Mouse (Mus musculus) layer of hippocampus, adult 18-20 months (tissue): ENCODE data around the gene Gabrr1. TPM values are rescaled to one million over a fixed set of nuclear protein-coding genes. Genes with fewer than 3 reads are reported as not detected.
"Not testable (repeated sequence)": the region's sequence is repeated elsewhere in the genome, so short reads cannot be mapped to it uniquely, and the experiment has no call there.

ENCODE experiments used
- DNase-seq, 2 experiments: peaks; one replicate each; pipeline ENCODE4 v3.0.0; 2022; ENCODE audit warnings: low spot score in 2 of 2
- long read RNA-seq: library from polyadenylated mRNA; stranded (forward); transcript quantifications from one replicate; pipeline ENCODE4 v2.0.0, GENCODE M21; 2021
- total RNA-seq, 2 experiments: library from RNA; stranded (reverse); gene quantifications; 2 replicates each; pipeline ENCODE4 v1.2.3; 2021

Gabrr1 gene
- under 1 TPM in 1 of 2 experiments, not detected in 1; 0.13 TPM for total RNA-seq
- long read RNA-seq: 0 reads

DNA sequence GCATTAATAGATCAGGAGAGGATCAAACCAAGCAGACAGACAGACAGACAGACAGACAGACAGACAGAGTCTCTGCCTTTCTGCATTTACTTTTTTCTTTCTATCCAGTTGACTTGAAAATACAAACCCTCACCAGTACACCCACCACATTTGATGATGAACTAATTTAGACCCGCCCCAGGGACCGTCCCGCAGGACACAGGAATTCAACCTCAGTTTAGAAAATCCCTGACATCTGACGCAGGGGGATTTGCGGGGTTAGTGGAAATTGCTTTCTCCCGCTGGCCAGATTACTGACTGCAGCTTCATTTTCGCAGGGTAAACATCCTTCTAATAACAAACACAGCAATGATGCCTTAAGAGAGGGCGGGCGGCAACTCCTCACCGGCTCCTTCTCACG lies at the start of gene Gabrr1:
Gene Gabrr1, plus strand, starts transcription at position 301 of the 400 bp plus-strand sequence.
- no peak for DNase-seq

GRCm38 (mm10) chr4:33099118-33099694 lies 33.1 kb upstream of the Gabrr1 start:
- DNase-seq: no peak

DNA sequence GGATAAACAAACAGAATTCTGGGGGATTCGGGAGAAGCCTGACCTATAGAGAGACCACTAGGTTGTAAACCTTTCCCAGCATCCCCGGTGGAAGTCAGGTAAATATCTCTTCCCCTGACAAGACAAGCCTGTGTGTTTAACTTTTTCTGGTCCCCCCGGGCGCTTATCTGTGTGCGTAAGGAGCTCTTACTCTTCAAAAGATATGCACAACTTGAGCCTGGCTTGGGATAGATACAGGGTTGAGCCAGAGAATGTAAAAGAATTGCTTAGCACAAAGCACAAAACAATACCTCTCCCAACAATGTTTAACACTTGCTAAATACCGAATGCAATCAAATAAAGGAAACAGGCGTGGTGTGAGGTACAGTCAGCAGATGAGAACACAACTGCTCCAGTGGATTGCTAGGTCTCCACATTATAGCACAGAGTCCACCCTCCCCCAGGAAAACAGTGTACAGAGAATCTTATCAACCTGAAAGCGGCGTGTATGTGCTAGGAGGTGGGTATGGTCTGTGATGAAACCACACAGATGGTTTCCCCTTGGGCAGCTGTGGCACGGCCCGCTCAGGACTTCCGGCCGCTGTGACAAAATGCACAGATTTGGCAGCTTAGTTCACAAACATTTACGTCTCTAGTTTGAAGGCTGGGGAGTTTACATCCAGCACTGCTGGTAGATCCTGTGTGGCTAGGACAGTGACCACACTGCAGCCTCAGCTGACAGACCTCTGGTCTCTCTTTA lies 22.4 kb upstream of the Gabrr1 start:
- no peak for DNase-seq

GRCm38 (mm10) chr4:33110845-33111244 lies 21.5 kb upstream of the Gabrr1 start:
- DNase-seq: no peak

DNA sequence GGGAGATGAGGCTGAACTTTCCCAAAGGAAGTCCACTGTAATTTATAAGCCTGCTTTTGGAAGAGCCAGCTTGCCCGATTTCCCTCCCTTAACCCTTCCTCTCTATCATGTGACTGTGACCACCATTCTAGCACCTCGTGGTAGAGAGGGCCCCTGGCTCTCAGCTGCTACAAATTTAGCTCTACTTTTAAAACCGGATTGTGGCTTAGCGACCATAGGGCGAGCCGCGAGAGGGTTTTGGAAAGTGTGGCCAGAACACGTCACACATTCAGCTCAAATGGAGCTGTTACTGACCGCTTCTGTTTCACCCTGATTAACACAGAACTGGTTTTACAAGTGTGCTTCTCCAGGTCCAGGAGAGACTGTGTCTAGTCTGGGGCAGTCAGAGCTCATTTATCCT lies 21.0 kb upstream of the Gabrr1 start:
- DNase-seq: no peak

GRCm38 (mm10) chr4:33112866-33113265 lies 19.5 kb upstream of the Gabrr1 start:
- DNase-seq: not testable (repeated sequence)

GRCm38 (mm10) chr4:33119118-33119517 lies 13.2 kb upstream of the Gabrr1 start:
- peak; percentile 63 to 93 for DNase-seq

DNA sequence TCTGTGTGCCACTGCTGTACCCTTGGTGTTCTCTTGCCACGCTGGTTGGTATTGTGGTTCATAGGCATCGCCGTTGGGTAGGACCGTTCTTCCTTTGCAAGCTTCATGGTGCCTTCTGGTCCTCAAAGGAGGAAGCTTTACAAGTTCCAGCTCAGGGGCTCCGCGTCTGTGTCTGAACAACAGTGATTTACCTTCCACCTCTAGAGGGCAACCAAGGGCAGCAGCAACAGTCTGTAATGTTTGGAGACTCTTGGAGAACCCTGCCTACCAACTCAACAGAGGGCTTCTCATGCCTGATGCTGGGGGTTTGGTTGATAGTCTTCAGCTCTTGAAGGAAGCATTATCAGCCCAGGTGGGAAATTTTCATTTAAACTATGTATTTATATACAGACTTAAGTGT lies 7.8 kb upstream of the Gabrr1 start:
- peak in 1 of 2 experiments; percentile 61 for DNase-seq

GRCm38 (mm10) chr4:33125409-33126084 lies 6.8 kb upstream of the Gabrr1 start:
- DNase-seq: peak; percentile 7 to 39

DNA sequence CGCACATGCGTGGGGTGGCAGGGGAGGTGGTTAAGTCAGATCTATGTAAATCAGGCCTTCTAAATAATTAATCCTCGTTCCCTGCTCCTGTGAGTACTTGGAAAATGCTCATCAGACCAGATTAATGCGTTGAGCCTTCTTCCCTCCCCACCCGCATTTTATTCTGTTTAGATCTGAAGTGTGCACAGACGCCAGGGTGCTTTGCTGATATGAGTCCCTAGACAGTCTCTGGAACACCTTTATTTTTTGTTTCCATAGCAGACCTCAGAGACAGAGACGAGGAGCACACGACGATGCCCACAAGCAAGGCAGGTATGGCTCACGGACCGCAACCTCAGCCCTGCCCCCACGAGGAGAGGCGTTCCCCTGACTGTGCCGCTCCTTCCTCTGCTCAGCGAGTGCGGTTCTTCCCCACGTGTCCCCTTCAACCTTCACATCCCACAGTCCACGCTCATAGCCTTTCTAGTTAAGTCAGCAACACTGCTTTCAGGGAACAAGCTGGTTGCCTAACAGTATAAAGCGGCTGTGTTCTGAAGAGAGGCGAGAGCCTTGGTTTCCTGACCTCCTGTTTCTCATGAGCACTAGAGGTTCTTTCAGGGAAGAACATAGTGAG lies 14.5 kb downstream of the Gabrr1 start:
- DNase-seq: no peak

DNA sequence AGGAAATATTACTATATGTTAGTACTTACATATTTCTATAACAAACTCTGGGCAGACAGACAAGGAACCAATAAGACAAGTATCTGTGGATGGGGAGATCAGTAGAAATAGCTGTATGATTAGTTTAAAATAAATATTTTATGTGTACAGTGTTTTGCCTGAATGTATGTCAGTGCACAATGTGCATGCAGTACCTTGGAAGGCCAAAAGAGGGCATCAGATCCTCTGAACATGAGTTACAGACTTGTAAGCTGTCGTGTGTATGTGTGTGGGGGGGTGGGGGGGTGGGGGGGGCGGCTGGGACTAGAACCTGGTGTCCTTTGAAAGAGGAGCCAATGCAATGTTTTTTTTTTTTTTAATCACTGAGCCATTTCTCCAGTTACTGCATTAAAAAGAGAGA lies 15.5 kb downstream of the Gabrr1 start:
- peak in 1 of 2 experiments; percentile 36 for DNase-seq

DNA sequence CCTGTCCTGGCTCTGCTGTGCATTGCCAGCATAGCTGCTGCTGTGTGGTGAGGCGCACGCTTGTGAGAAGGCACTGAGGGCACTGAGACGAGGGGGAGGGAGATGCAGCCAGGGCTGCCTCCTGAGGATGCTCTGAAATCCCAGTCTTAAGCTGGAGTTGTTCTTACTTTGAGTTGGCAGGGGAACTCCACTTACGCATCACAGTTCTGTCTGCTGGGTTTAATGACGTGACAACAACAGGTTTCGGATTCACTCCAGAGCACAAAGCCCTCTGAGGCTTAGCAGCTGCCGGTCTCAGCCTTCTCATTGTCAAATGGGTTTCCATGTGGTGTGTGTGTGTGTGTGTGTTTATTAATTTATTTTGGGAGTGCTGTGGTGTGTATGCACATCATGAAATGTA lies 16.8 kb downstream of the Gabrr1 start:
- no peak for DNase-seq

DNA sequence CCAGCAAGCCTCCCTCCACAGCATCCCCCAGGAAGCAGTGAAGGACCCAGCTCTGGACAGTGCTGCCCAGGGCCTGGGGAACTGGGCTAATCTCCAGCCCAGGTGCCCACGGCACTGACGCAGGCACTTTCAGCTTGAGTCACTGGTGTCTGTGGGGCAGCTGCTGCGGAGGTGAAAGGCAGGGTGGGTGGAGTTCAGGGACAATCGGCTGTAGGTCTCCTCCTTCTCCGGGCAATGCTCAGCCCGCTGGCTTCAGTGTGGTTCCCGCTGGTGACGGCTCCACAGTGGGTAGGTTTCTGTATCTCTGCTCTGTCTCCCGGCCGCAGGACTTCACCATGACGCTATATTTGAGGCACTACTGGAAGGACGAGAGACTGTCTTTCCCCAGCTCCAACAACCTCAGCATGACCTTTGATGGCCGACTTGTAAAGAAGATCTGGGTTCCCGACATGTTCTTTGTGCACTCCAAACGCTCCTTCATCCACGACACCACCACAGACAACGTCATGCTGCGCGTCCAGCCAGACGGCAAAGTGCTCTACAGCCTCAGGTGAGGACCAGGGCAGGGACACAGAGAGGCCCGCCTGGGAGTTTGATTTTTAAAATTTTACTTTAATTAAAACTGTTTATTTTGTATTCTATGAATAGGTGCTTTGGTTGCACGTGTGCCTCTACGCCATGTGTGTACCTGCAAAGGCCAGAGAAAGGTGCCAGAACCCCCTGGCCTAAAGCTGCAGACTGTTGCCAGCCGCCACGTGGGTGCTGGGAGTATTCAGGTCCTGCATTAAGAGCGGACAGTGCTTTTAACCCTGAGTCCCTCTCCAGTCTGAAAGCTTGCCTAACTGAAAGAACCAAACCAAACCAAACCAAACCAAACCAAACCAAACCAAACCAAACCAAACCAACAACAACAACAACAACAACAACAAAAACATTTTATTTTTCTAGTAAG lies 20.0 kb downstream of the Gabrr1 start:
- no peak for DNase-seq

DNA sequence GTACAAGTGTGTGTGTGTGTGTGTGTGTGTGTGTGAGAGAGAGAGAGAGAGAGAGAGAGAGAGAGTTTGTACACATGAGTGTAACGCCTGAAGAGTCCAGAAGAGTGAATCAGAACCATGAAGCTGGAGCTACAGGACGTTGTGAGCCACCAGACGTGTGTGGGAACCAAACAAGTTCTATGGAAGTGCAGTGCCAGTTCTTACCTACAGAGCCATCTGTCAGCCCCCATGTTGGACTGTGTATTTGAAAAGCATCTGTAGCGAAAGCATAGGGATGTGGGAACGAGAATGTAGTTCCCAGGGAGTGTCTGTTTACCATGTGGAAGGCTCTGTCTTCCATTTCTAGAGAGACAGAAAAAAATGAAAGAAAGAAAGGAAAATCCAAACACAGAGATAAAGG lies 51.2 kb downstream of the Gabrr1 start:
- peak in 1 of 2 experiments; percentile 56 for DNase-seq

DNA sequence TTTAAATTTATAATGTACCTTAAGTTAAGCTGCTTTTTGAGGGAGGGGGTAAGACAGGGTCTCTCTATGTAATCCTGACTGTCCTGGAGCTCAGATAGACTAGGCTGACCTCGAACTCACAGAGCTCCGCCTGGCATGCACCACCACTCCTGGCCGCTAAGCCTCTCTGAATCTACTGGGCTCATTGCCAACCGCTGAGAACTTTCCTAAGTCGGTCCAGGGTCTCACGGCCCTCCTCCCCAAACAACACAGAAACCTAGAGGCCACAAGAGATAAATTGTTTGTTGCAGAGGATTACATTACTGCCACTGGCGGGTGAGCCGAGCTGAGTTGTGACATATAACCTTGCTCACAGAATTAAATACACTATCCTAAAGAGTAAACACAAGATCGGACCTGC lies 55.8 kb downstream of the Gabrr1 start:
- peak in 1 of 2 experiments; percentile 19 for DNase-seq

GRCm38 (mm10) chr4:33188781-33189734 lies 56.7 kb downstream of the Gabrr1 start:
- DNase-seq: peak; percentile 81 to 90

GRCm38 (mm10) chr4:33189735-33190036 lies 57.4 kb downstream of the Gabrr1 start, which contains the start of gene Pm20d2:
TSS of gene Pm20d2 (minus strand) at chr4:33189737.
- DNase-seq: no peak

GRCm38 (mm10) chr4:33198117-33198516 lies 65.8 kb downstream of the Gabrr1 start:
- DNase-seq: no peak

DNA sequence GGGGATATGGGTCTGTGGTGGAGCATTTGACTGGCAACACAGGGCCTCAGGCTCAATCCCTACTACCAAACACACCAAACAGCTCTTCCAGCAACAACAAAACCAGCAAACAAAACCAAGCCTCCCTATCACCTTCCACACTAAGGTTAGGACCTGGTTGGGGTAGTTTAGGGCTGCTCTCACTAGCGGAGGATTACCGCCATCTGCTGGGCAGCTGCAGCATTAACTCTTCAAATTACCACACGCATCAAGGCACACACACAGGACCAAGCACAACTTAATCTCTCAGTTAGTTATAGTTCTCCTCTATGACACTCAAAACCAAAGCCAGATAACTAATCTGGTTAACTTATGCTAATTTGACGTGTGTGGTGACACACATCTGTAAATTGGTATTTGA lies 72.4 kb downstream of the Gabrr1 start:
- DNase-seq: peak in 1 of 2 experiments; percentile 74

GRCm38 (mm10) chr4:33207551-33207950 lies 75.2 kb downstream of the Gabrr1 start:
- DNase-seq: no peak
